Comparison of ENCODE assay signal across 9 mouse cellular contexts in the genomic region with DNA sequence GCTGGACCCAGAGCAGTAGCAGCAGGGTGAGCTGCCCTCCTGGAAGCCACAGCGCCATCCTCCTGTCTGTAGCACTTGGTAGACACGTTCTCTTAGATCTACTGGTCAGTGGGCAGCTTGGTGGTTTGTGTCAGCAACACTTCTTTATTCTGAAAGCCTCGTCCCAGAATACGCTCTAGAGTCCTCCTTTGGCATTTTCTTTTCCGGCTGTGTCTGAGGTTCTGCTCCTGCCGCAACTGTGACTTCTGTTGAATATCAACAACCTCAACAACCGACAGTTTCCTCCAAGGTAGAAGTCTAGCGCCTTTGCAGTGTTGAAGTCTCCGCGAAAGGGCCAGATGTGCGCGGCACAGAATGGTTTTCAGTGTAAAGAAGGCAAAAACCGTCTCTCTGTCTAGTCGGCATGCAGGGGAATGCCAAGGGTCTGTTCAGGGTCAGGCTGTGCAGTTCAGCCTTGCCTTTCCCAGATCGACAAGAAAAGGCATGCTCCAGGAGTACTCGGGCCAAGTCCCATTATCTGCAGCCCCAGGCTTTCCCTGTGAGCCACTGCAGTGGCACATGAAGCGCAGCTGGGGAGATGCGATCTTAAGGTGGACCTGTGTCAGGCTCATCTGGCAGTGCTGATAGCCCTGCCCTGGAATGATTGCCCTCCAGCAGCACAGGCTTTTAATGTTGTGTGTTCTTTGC. TPM values are rescaled to one million over a fixed set of nuclear protein-coding genes. Genes with fewer than 3 reads are reported as not detected.
A peak's percentile ranks its signal among the peaks of the same experiment; 100 is the strongest.
DNase-seq lines count a peak whose midpoint lies in the region; ATAC-seq and TF ChIP-seq lines count a peak whose summit lies in the region.
"Had no signal": no experiment of that assay in that cellular context is flagged by ENCODE, and none has a peak within 500 bp of the region (broad histone marks: within the 10 kb centered on the region; RNA-seq: fewer than 3 reads in every experiment).

A gene (minus strand): TSS at position 548 of the 687 bp plus-strand sequence.

- H3K4me2 ChIP-seq in midbrain, embryonic 15.5 days = no peak within 1 kb of the TSS
- H3K4me2 ChIP-seq in embryonic facial prominence, embryonic 15.5 days (replicated peaks) = peak within 1 kb of the TSS; percentile 28
- peak within 1 kb of the TSS; percentile 22; the same call in 1 of the 2 replicates for H3K4me2 ChIP-seq in intestine, postnatal 0 days (replicated peaks; ENCODE audit: low read depth)

- peaks cover 6% of the 10 kb centered on the region; the same call in 1 of the 2 replicates for H3K4me1 ChIP-seq in midbrain, embryonic 10.5 days
- H3K4me1 ChIP-seq in midbrain, embryonic 15.5 days = peaks cover 3% of the 10 kb centered on the region; the same call in 1 of the 2 replicates
- peaks cover 22% of the 10 kb centered on the region for H3K4me1 ChIP-seq in embryonic facial prominence, embryonic 15.5 days
- H3K4me1 ChIP-seq in intestine, postnatal 0 days (replicated peaks; ENCODE audit: control insufficient read depth, insufficient read depth, low read length) = 0 out of 2 replicates have a peak, but pooled peaks cover 2% of the 10 kb centered on the region

- no peaks in the 10 kb centered on the region for H3K36me3 ChIP-seq in midbrain, embryonic 10.5 days
- no peaks in the 10 kb centered on the region for H3K36me3 ChIP-seq in midbrain, embryonic 15.5 days (replicated peaks)
- H3K36me3 ChIP-seq in embryonic facial prominence, embryonic 15.5 days = no peaks in the 10 kb centered on the region
- no peaks in the 10 kb centered on the region for H3K36me3 ChIP-seq in intestine, postnatal 0 days (ENCODE audit: control insufficient read depth, insufficient read depth)

- DNase-seq in midbrain, embryonic 10.5 days (ENCODE audit: low spot score) = peak; percentile 14
- peak; percentile 67 for DNase-seq in thymus, postnatal 4 days
- DNase-seq in gastrocnemius, postnatal 10 days = no peak
- DNase-seq in right cerebral cortex, adult 18-20 months = no peak

- ATAC-seq in midbrain, embryonic 15.5 days (replicated peaks) = no peak
- no peak; the same call in 1 of the 2 replicates for ATAC-seq in embryonic facial prominence, embryonic 15.5 days (ENCODE audit: insufficient number of reproducible peaks, low FRiP score, low TSS enrichment, low read depth)
- ATAC-seq in intestine, postnatal 0 days = no peak; the same call in 1 of the 2 replicates
- ATAC-seq in megakaryocyte, adult 5-6 weeks (ENCODE audit: poor library complexity, severe bottlenecking) = peak; percentile 56

- H3K9me3 ChIP-seq in midbrain, embryonic 10.5 days (replicated peaks) = no peaks in the 10 kb centered on the region
- no peaks in the 10 kb centered on the region for H3K9me3 ChIP-seq in midbrain, embryonic 15.5 days
- no peaks in the 10 kb centered on the region for H3K9me3 ChIP-seq in embryonic facial prominence, embryonic 15.5 days (replicated peaks)
- no peaks in the 10 kb centered on the region for H3K9me3 ChIP-seq in intestine, postnatal 0 days (ENCODE audit: control insufficient read depth)

- TF ChIP-seq CTCF in intestine, postnatal 0 days (IDR thresholded peaks at IDR 0.05; ENCODE audit: low read depth) = no peak

- no peak within 1 kb of the TSS for H3K4me3 ChIP-seq in midbrain, embryonic 10.5 days
- no peak within 1 kb of the TSS for H3K4me3 ChIP-seq in midbrain, embryonic 15.5 days
- H3K4me3 ChIP-seq in embryonic facial prominence, embryonic 15.5 days (replicated peaks) = peak within 1 kb of the TSS; percentile 21
- H3K4me3 ChIP-seq in intestine, postnatal 0 days (ENCODE audit: low read depth, low read length) = no peak within 1 kb of the TSS
- H3K4me3 ChIP-seq: myocyte had no signal

- peak within 1 kb of the TSS; percentile 34; the same call in 1 of the 2 replicates for H3K27ac ChIP-seq in midbrain, embryonic 10.5 days (replicated peaks)
- no peak within 1 kb of the TSS for H3K27ac ChIP-seq in midbrain, embryonic 15.5 days
- H3K27ac ChIP-seq in embryonic facial prominence, embryonic 15.5 days (replicated peaks) = peak within 1 kb of the TSS; percentile 19
- no peak within 1 kb of the TSS; the same call in 1 of the 2 replicates for H3K27ac ChIP-seq in intestine, postnatal 0 days (ENCODE audit: low read depth, low read length)

- H3K27me3 ChIP-seq in midbrain, embryonic 10.5 days (ENCODE audit: low read depth, poor library complexity, severe bottlenecking) = no peaks in the 10 kb centered on the region
- no peaks in the 10 kb centered on the region for H3K27me3 ChIP-seq in midbrain, embryonic 15.5 days (replicated peaks)
- H3K27me3 ChIP-seq in embryonic facial prominence, embryonic 15.5 days = no peaks in the 10 kb centered on the region
- no peaks in the 10 kb centered on the region for H3K27me3 ChIP-seq in intestine, postnatal 0 days (replicated peaks; ENCODE audit: control insufficient read depth, insufficient read depth, low read length)

- 79% methylated on average over 18 of the region's 18 CpGs for whole genome bisulfite sequencing in midbrain, embryonic 10.5 days
- WGBS in midbrain, embryonic 15.5 days = 75% methylated on average over 18 of the region's 18 CpGs
- 48% methylated on average over 18 of the region's 18 CpGs for WGBS in embryonic facial prominence, embryonic 15.5 days
- 50% methylated on average over 18 of the region's 18 CpGs for WGBS in intestine, postnatal 0 days

- no peak within 1 kb of the TSS for H3K9ac ChIP-seq in midbrain, embryonic 15.5 days
- H3K9ac ChIP-seq in embryonic facial prominence, embryonic 15.5 days = no peak within 1 kb of the TSS
- H3K9ac ChIP-seq in intestine, postnatal 0 days (ENCODE audit: low read depth, low read length) = no peak within 1 kb of the TSS; the same call in 1 of the 2 replicates

RNA-seq across cellular contexts. Expression of the gene that starts here (rescaled TPM):
- 1.3 and 1.4 TPM in 2 replicates for polyA plus RNA-seq in midbrain, embryonic 10.5 days (2016; fragmentation: Nextera tagmentation; extraction: Ambion mirVana)
- 0.14 and 0.24 TPM in 2 replicates for polyA plus RNA-seq in midbrain, embryonic 15.5 days (2015; fragmentation: Nextera tagmentation; extraction: Ambion mirVana)
- polyA plus RNA-seq in embryonic facial prominence, embryonic 15.5 days (2015; fragmentation: Nextera tagmentation; extraction: Ambion mirVana) = 3.0 and 3.3 TPM in 2 replicates
- polyA plus RNA-seq in intestine, postnatal 0 days (2015; fragmentation: Nextera tagmentation; extraction: Ambion mirVana) = 0.55 and 0.64 TPM in 2 replicates
- 0.31 TPM in 1 of 2 replicates, not detected in the other for total RNA-seq in megakaryocyte, adult 5-6 weeks (2015)
- total RNA-seq in megakaryocyte, adult 5-6 weeks (2017) = 0.18 and 0.94 TPM in 2 replicates
- total RNA-seq in gastrocnemius, postnatal 10 days (2021) = under 1 TPM; 0.72 to 0.75 TPM
- polyA plus RNA-seq: myocyte had no signal

Comparison
In these comparisons a context has a peak if more than half of its experiments do, and no peak if none do; other contexts are left out.
1. H3K27ac ChIP-seq: peak in midbrain, embryonic 10.5 days (single experiment) and embryonic facial prominence, embryonic 15.5 days (single experiment); none in midbrain, embryonic 15.5 days (single experiment) and intestine, postnatal 0 days (single experiment).
2. Peak in ATAC-seq in megakaryocyte, adult 5-6 weeks; RNA of the gene not detected or under 1 TPM.
3. DNase-seq: peak in midbrain, embryonic 10.5 days (single experiment) and thymus, postnatal 4 days (single experiment); none in gastrocnemius, postnatal 10 days (single experiment) and right cerebral cortex, adult 18-20 months (single experiment).